Mouse (Mus musculus): ENCODE results near the gene Kansl2.

GRCm38 (mm10) chr15:98483907-98484886 lies 49.9 kb downstream of the Kansl2 start:
- TF ChIP-seq POLR2A (IDR thresholded peaks at IDR 0.05; ENCODE audit: borderline replicate concordance, extremely low read depth, low read depth, low read length) = no peak
- TF ChIP-seq CTCF (IDR thresholded peaks at IDR 0.05; ENCODE audit: insufficient read depth, low read length) = no peak
